Mouse (Mus musculus) monocyte, adult 5-6 weeks (primary cell): ENCODE measurements around the gene Nfix. TPM values are rescaled to one million over a fixed set of nuclear protein-coding genes. Genes with fewer than 3 reads are reported as not detected.
A peak's percentile ranks its signal among the peaks of the same experiment; 100 is the strongest.

Source experiments
- ATAC-seq: fragments of 153-309, 156-312 bp; replicated peaks from 2 replicates; pipeline ENCODE4 v1.8.0; 2017; ENCODE audit warnings: mild to moderate bottlenecking; ENCODE audit not compliant: low TSS enrichment, insufficient number of reproducible peaks, severe bottlenecking, poor library complexity, low FRiP score
- total RNA-seq: library from RNA; stranded (forward); fragments of 200-1000, 200-491, 200-594 nt; gene quantifications from 3 replicates; pipeline ENCODE4 v1.2.3, GENCODE M21; 2017

The Nfix gene
- total RNA-seq, 1 experiment from 2014 or later, result 16.7 TPM

DNA sequence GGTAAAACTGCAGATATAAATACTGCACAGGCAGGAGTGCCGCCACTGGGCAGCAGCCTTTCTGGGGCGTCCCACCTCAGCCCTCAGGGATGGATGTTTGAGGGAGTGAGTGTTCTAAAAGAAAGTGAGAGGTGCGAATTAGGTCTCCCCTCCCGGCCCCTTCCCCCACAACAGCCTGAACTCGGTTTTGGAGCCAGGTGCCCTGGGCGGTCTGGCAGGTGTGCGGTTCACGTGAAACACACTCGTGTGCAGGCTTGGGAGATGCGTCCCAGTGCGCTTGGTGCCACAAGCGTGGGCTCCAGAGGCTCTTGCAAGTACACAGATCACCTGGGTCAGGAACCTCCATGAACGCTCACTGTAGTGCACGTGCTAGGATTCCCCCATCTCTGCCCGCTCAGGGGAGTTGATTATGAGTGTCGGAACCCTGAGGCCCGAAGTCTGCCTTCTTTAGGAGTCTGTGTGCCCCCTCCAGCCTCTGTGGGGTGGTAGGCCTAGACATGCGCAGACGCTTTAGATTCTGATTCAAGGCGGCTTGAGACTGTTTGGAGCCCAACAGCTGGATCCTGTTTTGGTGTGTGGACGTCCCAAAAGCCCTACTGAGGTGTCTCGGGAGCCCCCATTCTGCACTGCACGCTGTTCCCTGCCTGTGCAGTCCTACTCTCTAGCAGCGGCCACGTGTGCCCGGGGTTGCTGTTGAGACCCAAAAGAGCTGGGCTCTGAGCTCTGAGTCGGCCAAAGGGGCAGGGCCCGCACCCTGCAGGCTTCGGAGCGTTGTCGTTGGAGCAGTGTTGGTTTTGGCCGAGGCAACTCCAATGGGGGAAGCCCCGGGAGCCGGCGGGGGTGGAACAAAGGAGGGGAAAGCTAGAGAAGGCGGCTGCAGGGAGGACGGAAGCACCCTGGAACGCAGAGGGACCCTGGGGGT is 14.1 kb downstream of the Nfix start:
- ATAC-seq, result no peak

DNA sequence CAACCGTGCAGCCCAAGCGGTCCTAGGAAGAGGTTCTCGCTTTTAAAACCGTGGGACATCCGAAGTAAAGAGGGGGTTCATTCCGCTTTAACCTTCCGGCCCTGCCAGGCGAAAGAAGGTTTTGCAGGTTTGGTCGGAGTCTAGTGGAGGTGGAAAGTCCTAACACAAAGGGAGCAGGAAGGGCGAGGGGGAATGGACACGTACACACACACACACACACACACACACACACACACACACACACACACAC is 14.7 kb downstream of the Nfix start:
- ATAC-seq, result no peak

DNA sequence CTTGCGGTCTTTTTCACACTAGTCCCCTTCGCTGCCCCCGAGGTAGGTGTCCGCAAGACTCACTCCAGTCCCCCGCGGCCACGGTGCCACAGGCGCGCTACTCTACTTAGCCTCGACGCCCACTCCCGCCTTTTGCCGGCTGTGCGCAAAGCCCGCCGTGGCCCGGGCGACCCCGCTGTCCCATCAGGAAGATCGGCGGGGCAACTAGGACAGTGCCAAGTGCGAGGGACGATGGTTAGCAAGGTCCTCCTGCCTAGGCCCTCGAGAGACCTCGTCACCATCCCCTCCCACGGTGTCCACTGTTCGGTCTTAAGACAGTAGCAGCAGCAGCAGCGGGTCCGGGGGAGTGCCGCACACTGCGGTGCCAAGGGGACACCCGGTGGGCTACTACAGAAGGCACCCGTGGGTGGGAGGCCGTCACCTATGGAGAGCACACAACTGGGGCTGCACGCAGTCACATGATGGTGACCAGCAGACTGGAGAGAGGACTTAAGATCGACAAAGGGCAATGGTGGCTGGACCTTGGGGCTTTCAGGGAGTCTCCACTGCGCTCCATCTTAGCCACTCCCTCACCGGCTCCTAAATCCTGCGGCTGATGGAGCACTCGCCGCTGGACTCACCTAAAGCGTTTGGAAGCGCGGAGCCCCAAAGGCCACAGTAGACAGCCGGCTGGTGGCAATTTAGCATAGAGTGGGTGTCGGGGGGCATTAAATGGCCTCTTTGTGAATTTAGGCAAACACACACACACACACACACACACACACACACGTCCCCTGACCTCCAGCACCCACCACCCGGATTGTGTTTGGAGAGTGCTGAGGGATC is 15.3 kb downstream of the Nfix start:
- no peak for ATAC-seq

DNA sequence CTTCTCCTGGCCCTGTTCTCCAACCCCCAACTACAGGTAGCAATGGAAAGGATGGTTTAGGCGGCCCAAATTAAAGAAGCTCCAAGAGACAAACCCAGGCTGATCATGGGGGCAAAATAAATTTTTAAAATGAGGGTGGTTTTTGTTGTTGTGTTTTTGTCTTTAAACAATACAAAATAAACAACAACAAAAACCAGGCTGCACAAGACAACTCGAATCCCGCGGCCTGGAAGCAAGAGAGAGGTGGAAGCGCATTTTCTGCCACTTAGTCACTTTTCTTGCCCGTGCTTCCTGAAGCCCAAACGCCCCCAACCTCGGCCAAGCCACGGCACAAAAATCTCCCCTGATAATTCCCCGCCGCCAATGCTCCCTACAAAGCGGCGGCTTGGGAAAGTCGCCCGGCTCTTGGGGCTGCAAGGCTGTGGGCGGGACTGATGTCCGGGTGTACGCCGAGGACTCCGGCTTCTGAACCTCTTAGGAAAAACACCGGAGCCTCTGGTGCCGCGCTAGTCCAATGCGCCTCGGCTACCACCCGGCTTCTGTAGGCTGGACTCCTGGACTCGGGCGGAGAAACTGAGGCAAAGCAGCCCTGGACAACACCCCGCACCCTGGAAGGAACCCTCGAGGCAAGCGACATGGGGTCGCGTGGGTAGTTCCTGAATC is 16.1 kb downstream of the Nfix start:
- ATAC-seq, result no peak

DNA sequence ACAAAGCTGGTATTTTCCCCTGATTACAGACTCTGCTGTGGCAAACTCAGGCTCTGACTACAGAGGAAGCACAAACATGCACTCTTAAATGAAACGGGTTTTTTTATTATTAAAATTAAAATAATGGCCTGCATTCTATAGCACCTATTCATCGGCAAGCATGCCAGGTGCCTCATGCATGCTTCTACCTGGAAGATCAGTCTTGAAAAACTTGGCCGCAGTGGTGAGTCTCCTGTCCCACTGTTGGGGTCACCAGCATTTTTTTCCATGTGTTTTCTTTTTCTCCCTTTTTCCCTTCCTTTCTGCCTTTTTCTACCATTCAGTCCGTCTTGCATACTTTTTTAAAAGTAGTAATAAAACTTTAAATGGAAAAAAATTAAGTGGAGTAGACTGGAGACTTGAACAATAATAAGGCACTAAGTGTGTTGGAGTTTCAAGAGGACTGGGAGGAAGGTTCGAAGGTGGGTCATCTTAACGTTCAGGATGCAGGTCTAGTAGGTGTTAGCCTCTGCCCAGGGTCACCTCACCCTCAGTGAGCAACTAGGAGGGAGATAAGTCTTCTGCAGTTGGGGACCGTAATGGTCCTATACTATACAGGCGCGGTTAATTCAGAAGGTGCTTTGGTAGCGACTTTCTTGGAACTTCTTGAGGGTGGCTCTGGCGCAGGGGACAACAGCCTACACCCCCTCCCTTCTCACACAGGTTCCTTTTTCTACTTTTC is 16.8 kb downstream of the Nfix start:
- ATAC-seq, result no peak

DNA sequence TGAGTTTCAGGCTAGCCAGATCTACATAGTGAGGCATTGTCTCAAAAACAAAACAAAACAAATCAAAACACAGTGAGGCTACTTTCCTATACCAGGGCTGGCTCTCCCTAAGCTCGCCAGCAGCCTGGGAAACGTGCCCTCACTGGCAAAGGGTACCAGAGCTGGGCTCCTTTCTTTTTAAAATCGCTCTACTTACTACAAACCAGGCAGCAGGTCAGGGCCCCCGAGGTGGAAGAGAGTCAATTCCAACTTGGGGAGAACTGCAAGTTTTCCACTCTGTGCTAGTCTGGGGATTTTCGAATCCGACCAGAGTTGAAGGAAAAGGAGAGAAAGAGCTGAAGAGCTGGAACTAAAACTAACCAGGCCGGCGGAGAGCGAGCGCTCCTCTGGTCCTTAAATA is 17.5 kb downstream of the Nfix start:
- no peak for ATAC-seq

DNA sequence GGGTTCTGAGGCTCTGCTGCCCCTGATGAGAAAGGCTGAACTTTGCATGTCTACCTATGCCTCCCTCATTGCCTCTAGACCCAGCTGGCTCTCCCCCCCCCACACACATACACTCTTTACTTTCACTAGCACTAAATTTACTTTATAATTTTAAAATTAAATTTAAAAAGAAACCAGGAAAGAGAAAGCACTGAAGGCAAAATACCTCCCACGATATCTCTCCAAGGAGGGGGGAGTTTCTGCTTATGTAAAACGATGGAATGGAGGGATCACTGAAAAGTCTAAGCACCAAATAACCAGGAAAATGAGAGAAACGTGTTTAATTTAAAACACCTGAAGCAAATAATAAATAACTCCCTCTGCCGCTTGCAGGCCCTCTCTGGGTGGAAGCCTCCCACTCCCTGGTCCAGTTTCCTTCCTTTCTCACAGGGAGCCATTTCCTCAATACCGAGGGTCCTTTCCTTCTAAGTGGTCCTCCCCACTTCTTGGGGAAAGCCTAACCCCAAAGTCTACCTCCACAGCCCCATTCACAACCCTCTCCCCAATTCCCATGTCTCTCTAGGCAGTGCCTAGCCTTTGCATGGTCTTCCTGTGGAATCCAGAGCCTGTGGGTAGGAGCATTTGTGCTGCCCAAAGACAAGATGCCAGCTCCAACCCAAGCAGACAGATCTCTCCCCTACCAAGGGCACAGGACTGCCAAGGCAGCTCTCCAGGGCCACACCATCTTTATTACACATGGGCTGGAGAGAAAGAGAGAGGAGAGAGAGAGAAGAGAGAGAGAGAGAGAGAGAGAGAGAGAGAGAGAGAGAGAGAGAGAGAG is 18.2 kb downstream of the Nfix start:
- no peak for ATAC-seq

DNA sequence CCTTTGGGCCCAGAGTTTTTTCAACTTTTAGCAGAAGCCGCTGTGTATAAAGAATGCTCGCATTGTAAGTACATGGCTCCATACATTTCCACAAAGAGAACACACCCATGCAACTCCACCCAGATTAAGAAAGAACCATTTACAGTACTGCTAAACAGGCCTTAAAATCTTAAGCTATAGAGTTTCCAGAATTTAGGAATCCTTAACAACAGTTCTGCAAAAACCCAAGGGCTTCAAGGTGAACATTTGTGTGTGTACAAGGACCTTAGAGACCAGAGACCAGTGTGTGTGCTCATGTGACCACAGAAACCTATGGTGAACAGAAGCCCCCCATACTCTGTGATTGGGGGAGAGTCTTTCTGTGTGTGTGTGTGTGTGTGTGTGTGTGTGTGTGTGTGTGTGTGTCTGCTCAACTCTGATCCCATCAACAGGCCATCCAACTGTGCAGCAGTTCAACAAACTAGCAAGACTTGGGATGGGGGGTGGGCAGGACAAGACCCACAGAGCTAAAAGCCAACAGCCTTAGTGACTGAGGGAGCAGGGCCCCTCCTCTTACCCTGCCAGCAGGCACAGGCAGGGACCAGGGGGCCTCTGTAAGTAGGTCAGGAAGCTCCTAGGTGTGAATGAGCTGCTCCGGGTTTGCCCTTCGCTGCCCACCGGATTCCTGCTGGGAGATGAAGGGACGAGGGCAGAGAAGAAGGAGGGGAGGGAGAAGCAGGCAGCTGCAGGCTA is 19.0 kb downstream of the Nfix start:
- no peak for ATAC-seq

DNA sequence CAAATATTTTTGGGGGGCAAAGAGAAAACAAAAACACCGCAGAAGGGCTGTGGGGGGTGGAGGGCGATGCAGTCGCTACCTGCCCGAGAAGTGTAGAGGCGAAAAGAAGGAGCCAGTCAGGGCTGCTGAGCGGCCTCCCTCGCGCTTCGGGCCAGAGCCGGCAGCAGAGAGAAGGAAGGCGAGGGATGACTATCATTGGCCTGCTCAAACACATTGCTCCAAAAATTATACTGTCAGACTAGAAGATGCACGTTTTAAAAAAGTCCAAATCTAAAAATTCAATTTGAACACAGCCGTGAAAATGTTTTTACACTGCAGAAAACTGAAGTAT is 20.0 kb downstream of the Nfix start:
- no peak for ATAC-seq

DNA sequence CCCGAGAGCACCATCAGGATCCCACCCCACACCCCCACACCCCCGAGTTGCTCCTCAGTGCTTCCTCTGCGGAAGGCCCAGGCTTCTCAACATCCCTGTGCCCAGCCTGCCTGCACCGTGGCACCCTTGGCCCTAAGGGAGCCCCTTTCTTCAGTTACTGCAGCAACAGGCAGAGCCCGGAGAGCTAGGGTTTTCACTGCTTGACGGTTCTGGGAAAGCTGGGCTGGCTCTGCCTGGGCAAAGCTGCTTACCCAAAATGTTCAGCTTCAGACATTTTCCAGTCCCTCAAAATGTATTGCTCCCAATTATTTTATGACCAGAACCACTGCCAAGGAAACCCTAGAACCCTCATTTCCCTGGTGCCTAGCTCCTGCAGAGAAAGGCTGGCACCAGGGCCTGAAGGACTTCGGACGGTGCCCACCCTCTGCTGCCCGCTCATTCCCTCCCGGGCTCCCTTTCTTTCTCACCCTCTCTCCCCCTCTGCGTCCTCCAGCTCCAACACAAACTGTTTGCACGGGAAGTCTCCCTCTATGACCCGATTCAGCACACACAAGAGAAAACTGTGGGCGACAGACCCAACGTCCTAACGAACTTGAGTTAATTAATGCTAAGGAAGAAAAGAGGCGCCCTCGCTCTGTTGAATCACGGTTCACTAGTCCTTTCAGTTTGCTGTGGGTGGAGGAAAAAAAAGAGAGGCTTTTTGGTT is 20.5 kb downstream of the Nfix start:
- no peak for ATAC-seq

DNA sequence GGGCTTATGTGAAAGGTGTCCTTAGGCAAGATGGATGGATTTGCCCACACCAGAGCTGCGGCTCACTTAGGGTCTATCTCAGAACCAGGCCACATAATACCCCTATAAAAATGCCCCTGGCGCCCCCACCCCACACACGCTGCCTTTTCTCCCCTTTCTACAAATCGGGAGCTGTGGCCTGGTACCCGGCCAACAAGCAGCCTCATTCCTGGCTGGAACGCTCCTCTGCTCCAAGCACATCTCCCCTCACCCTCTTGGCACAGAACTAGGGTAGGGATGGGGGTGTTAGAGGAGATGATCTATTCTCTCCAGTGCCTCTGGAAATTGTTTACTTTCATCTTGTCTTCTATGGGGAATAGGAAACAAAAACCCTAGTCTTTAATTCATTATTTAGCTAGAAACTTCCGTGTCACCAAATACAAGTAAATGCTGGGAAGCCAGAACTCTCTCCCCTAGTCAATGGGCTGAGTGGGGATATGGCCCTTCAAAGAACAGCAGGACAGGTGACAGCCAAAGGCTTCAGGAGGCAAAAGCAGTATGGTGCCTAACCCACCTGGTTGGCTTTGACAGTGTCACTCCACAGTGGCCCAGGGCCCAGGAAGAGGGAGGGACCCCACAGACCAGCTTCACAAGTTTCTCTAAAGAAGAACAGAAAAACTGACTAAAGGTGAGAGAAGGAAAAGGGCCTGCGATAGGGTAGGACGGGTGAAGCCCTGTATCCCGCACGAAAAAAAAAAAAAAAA is 21.3 kb downstream of the Nfix start:
- no peak for ATAC-seq

DNA sequence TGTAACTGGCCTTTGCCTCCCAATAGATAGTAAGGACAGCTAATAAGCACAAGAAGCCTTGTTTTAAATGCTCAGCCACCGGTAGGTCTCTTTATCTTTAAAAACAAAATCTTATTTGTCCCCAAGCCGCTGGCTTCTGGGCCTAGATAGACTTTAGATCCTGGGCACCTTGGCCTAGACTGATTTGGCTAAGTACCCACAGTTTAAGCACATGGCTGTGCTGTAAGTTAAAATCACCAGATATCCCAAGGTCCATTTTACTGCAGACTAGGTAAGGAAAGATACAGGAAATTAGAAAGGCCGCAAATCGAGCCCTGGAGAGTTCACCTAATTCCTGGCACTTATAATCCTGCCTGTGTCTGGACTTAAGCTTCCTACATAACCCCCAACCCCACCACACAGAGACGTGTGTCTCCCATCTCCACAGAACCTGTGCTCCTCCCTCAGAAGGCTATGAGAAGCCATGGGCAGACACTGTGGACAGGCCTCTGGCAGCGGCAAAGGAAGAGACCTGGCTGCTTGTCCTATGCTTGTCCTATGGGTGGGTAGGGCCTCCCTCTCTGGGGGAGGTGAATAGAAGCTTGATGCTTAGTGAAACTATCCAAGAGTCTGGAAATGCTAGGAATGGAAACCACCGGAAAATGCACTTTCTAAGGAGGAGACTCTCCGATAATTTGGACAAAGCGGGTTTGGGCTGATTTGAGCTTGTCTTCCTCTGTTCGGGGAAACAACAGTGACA is 22.1 kb downstream of the Nfix start:
- ATAC-seq, result no peak

DNA sequence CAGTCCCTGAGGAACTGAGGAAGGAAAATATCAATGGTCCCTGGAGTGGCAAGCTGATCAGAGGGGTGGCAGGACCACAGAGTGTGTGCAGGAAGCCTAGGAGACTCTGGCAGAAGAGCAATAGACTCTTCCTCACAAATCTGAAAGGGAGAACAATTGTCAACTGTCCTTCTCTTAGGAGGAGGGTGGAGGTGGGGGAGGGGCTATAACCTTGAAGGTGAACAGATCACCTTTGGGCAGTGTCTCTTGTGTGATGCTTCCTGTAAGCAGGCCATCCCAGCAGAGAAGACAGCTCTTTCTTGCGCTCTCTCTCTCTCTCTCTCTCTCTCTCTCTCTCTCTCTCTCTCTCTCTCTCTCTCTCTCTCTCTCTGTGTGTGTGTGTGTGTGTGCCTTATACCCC is 23.6 kb downstream of the Nfix start:
- ATAC-seq, result no peak

DNA sequence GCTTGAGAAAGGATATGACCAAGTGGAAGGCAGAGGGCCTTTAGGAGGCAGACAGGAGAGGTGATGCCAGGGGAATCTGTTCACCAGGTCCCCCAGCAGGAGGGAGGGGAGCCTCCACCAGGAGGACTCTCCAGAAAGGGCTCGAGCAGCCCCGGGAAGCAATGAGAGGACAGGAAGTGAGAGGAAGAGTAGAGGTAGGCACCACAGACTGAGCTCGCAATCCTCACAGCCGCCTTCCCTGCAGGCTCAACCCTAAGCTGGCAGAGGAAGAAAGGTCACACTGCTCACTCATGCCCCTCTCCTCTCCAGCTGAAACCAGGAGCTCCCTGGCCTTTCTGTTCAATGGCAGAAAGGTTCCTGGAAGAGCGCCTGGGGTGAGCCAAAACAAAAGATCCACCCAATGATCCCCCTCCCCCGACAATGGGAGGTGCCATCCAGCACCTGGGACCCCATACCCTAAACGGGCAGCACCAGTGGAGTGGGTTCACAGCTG is 24.5 kb downstream of the Nfix start:
- ATAC-seq, result no peak

DNA sequence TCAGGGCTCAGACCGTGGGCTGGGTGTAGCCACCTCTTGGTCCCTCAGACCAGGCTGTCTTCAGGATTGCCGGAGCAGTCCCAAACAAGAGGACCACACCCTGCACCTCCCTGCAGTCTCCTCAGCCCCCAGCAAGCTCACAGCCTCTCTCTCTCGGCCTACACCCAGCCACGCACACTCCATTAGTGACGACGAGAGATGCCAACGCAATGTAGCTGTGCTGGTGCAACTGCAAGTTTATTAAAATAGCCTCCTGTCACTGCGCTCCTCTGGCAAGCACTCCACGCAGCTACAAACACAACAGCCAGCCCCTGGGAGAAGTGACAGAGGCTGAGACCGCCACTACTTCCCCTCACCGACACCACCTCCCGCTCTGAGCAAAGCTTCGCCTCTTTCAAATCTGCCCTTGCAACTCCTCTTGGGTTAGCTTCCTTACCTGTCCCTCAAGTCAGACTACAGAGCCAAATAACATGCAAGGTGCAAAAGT is 25.0 kb downstream of the Nfix start:
- peak; percentile 48; the same call in 1 of the 2 replicates for ATAC-seq

DNA sequence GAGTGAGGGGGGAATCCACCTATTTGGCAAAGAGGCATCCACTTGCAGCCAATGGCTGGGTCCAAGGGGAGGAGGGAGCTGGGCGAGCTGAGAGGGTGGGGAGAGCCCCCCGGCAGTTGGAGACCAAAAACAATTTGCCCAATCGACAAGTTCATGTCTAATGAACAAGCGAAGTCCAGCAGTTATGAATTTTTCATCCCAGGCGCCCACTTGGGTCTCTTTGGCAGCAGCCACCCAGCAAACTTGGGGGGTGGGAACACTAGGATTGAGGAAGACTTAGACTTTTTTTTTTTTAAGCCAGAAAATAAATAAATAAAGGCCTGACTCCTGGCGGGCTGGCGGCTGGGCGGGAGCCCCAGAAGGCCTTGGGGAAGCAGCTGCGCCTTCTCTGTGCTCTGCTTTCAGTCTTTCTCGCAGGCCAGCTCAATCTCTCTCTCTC is 25.7 kb downstream of the Nfix start:
- no peak for ATAC-seq
